Mouse (Mus musculus) embryo, embryonic 9.5 days (tissue): Measurements from ENCODE around the gene Cd59a.
"Not testable (repeated sequence)": the region's sequence is repeated elsewhere in the genome, so short reads cannot be mapped to it uniquely, and the experiment has no call there.

Source experiments
- DNase-seq: peaks from one replicate; pipeline ENCODE4 v3.0.0-alpha.2; 2017; ENCODE audit errors: extremely low spot score

Cd59a gene

DNA sequence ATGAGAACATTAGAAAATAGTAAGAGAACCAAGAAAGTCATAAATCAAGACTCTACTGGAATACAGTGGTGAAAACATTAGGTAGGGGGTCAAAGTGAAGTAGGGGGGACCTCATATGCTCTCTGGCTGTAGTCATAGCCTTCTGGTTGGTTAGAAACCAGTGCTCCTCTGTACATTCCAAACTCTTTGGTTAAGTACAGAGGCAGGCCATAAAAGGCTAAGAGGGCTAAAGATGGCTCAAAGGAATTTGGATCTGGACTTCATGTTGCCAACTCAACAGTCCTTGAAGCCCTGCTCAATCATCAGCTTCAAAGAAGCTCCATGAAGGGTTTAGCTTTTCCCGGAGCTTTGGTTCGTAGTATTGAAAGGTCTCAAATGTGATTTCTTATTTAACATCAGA lies 13.4 kb downstream of the Cd59a start:
- not testable (repeated sequence) for DNase-seq

DNA sequence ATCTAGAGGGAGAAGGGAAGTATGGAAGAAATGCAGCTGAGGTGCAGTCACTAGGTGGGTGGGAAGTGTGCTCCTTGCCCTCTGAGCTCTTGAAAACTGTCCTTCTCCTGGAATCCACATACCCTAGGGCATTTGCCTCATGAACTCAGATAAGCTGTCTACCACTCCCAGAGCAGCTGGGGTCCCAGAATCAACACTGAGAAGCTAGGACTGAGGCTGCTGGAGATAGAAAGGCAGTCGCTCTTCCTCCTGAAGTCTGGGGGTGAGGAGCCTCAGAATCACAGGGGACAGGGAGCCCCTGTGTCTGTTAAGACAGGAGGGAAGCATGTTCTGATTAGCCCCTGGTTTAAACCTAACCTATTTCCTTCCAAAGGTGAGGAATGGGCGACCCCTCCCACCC lies 13.9 kb downstream of the Cd59a start:
- no peak for DNase-seq

DNA sequence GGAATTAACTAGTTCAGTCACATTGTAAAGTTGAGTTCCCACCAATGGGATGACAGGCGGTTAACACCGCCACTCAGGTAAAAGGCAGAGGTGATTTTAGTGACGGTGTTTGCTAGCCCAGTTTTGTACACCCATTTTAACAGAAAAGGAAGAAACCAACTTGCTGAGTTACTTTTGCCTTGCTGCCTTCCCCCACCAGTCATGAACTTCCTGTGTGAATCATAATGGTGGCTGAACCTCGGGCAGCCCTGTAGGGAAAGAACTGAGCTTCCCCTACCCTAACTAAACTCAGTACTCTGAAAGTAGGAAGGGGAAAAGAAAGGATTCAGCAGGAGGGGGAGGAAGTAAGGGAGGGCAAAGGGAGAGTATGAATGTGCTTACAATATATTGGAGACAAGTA lies 14.4 kb downstream of the Cd59a start:
- DNase-seq, result no peak

GRCm38 (mm10) chr2:104111170-104111797 lies 15.7 kb downstream of the Cd59a start:
- not testable (repeated sequence) for DNase-seq

- DNase-seq, result not testable (repeated sequence)
These were observed 18.0 kb downstream of the Cd59a start for GRCm38 (mm10) chr2:104113563-104113962.

GRCm38 (mm10) chr2:104114898-104115297 lies 19.3 kb downstream of the Cd59a start:
- DNase-seq, result no peak

GRCm38 (mm10) chr2:104117173-104117572 lies 21.6 kb downstream of the Cd59a start:
- not testable (repeated sequence) for DNase-seq

- no peak for DNase-seq
These were observed 23.5 kb downstream of the Cd59a start for GRCm38 (mm10) chr2:104119097-104119496.

DNA sequence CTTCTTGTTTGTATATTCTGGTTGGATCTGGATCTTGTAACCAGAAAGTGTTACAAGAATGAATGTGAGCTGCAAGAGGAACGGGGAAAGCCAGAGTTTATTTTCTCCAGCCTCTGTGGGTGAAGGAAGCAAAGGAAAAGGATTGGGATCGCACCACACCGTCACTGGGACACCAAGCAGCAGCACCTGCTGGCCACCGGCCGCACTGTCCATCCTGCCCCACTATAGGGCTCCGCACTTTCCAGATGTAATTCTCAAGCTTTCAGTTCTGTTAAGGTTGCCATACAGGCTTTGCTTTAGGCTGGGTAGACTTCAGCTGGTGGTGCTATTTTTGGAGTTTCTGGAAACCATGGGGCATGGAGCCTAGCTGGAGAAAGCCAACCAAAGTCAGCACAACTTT lies 24.7 kb downstream of the Cd59a start:
- no peak for DNase-seq

- DNase-seq, result no peak
These were observed 26.3 kb downstream of the Cd59a start for GRCm38 (mm10) chr2:104121681-104122504.

- DNase-seq, result peak; percentile 94
These were observed 27.1 kb downstream of the Cd59a start, which contains the start of gene A930018P22Rik for GRCm38 (mm10) chr2:104122505-104123378. Gene A930018P22Rik, plus strand, starts transcription at chr2:104122769.

- peak; percentile 12 for DNase-seq
These were observed 27.9 kb downstream of the Cd59a start for GRCm38 (mm10) chr2:104123540-104123939.

DNA sequence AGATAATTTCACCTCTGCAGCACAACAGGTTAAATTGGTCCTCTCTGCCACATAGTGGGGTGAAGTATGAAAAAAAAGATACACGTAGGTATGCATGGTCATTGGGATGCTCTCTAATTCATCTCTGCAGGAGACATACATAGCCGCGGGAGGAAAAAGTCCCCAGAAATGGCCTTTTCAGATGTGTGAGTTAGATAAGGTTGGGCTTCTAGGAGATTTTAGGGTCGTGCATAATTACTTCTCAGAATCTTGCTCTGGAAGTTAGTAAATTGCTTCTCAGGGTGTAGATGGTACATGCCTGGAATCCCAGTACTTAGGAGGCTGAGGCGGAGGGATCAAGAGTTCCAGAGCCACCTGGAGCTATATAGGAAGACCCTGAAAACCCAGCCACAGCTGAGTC lies 28.5 kb downstream of the Cd59a start:
- DNase-seq, result no peak

GRCm38 (mm10) chr2:104128803-104129531 lies 33.4 kb downstream of the Cd59a start:
- no peak for DNase-seq

DNA sequence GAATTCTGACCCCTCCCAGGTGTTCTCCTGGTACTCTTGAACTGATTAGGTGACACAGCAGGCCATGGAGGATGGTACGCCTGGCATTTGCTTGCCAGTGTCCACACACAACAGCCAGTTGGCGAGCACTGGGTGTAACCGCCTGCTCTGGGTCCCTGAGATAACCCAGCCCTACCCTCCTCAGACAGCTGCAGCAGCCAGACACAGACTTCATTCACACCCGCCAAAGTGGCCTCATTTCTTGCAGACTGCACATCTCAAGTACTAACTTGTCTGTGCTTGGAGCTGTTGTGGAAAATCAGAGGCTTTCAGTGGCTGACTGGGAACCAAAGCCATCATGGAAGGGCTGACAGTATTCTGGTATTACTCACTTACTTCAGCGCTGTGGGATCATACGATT lies 34.6 kb downstream of the Cd59a start:
- no peak for DNase-seq

GRCm38 (mm10) chr2:104130969-104131368 lies 35.4 kb downstream of the Cd59a start:
- peak; percentile 37 for DNase-seq

- no peak for DNase-seq
These were observed 36.8 kb downstream of the Cd59a start for GRCm38 (mm10) chr2:104132266-104132859.

GRCm38 (mm10) chr2:104133042-104133810 lies 37.6 kb downstream of the Cd59a start:
- no peak for DNase-seq

- peak; percentile 77 for DNase-seq
These were observed 38.8 kb downstream of the Cd59a start for GRCm38 (mm10) chr2:104134150-104135056.
